Mouse (Mus musculus) c-Kit-positive CD71-positive TER-119-negative erythroid progenitor cells, embryonic 14.5 days (primary cell): ENCODE results near the gene Olfr111.
"Not testable (repeated sequence)": the region's sequence is repeated elsewhere in the genome, so short reads cannot be mapped to it uniquely, and the experiment has no call there.

Experiments
- DNase-seq: peaks from one replicate; pipeline ENCODE4 v3.0.0-alpha.2; 2013; ENCODE audit warnings: low read depth

The Olfr111 gene

GRCm38 (mm10) chr17:37507730-37508129 lies at the start of gene Olfr111:
TSS of gene Olfr111 (plus strand) at chr17:37508030.
- no peak for DNase-seq

GRCm38 (mm10) chr17:37458616-37459015 lies 49.2 kb upstream of the Olfr111 start, which contains the start of gene Olfr109:
TSS of gene Olfr109 (plus strand) at chr17:37458916.
- DNase-seq: no peak

GRCm38 (mm10) chr17:37483452-37483851 lies 24.4 kb upstream of the Olfr111 start, which contains the start of gene H2-M2:
TSS of gene H2-M2 (minus strand) at chr17:37483552.
- DNase-seq: no peak

- no peak for DNase-seq
These were observed 15.8 kb upstream of the Olfr111 start, which contains the start of gene Olfr110 for GRCm38 (mm10) chr17:37491930-37492518. TSS of gene Olfr110 (plus strand) at chr17:37492468.

- DNase-seq: not testable (repeated sequence)
These were observed 16.8 kb downstream of the Olfr111 start for GRCm38 (mm10) chr17:37524612-37525011.

- DNase-seq: not testable (repeated sequence)
These were observed 17.6 kb downstream of the Olfr111 start for GRCm38 (mm10) chr17:37525427-37525826.

- no peak for DNase-seq
These were observed 27.3 kb downstream of the Olfr111 start for GRCm38 (mm10) chr17:37535173-37535572.

- not testable (repeated sequence) for DNase-seq
These were observed 30.6 kb downstream of the Olfr111 start for GRCm38 (mm10) chr17:37538416-37538815.

- no peak for DNase-seq
These were observed 33.8 kb downstream of the Olfr111 start for GRCm38 (mm10) chr17:37541454-37542119.

- no peak for DNase-seq
These were observed 36.1 kb downstream of the Olfr111 start for GRCm38 (mm10) chr17:37543800-37544435.

- DNase-seq: no peak
These were observed 51.2 kb downstream of the Olfr111 start for GRCm38 (mm10) chr17:37558913-37559615.

- DNase-seq: no peak
These were observed 61.5 kb downstream of the Olfr111 start, which contains the start of gene Olfr112 for GRCm38 (mm10) chr17:37569351-37569750. TSS of gene Olfr112 (minus strand) at chr17:37569451.

- DNase-seq: no peak
These were observed 69.7 kb downstream of the Olfr111 start, which contains the start of gene Olfr113 for GRCm38 (mm10) chr17:37577563-37577962. TSS of gene Olfr113 (minus strand) at chr17:37577663.
